Mouse (Mus musculus) CH12.LX (cell line): ENCODE results near the gene Gm40193. TPM values are rescaled to one million over a fixed set of nuclear protein-coding genes. Genes with fewer than 3 reads are reported as not detected.

Source experiments
- DNase-seq: peaks from one replicate; pipeline ENCODE4 v3.0.0-alpha.2; 2013; ENCODE audit errors: extremely low read depth
- H3K27ac ChIP-seq: 2 replicates; pipeline ENCODE4 v1.5.1; 2012; ENCODE audit warnings: low read depth, mild to moderate bottlenecking, control low read depth, moderate library complexity; ENCODE audit not compliant: insufficient read depth
- H3K27me3 ChIP-seq: replicated peaks from 2 replicates; pipeline ENCODE3; 2012; ENCODE audit warnings: inconsistent platforms
- H3K36me3 ChIP-seq, 2 experiments: replicated peaks in 1 of 2; 2 replicates each; pipeline versions ENCODE3 to v1.6.1; 2012; ENCODE audit warnings: inconsistent platforms in 1 of 2, low read length in 1 of 2, mild to moderate bottlenecking in 1 of 2, mixed read lengths in 1 of 2, moderate library complexity in 1 of 2; ENCODE audit not compliant: control insufficient read depth in 1 of 2, insufficient read depth in 1 of 2
- H3K4me1 ChIP-seq, 2 experiments: 2 replicates each; pipeline ENCODE4 v1.6.1; 2012; ENCODE audit warnings: inconsistent platforms in 1 of 2, moderate library complexity in 1 of 2; ENCODE audit not compliant: insufficient read depth in 2 of 2, control insufficient read depth in 1 of 2
- H3K4me2 ChIP-seq: 2 replicates; pipeline ENCODE4 v1.6.1; 2012; ENCODE audit warnings: low read depth, mild to moderate bottlenecking, control low read depth; ENCODE audit not compliant: poor library complexity, insufficient read depth, severe bottlenecking
- H3K4me3 ChIP-seq, 3 experiments: fragments of 150-350 bp in 1 of 3; sonication (generic) in 1 of 3; replicated peaks in 1 of 3; 2 replicates each; pipeline versions ENCODE3 to v1.5.1; 2011 to 2012; ENCODE audit warnings: low read depth in 2 of 3, low read length in 2 of 3, mild to moderate bottlenecking in 2 of 3, moderate library complexity in 2 of 3, control low read depth in 1 of 3, improper control_type of control experiment in 1 of 3, inconsistent platforms in 1 of 3, mixed read lengths in 1 of 3; ENCODE audit not compliant: poor library complexity in 1 of 3
- H3K79me2 ChIP-seq: replicated peaks from 2 replicates; pipeline ENCODE4 v1.6.1; 2012; ENCODE audit warnings: mild to moderate bottlenecking, moderate library complexity; ENCODE audit not compliant: control insufficient read depth, poor library complexity, insufficient read depth, severe bottlenecking; ENCODE audit errors: extremely low read depth
- H3K9ac ChIP-seq: 2 replicates; pipeline ENCODE4 v1.6.1; 2012; ENCODE audit warnings: low read depth, mild to moderate bottlenecking, control low read depth, moderate library complexity; ENCODE audit not compliant: insufficient read depth
- H3K9me3 ChIP-seq: replicated peaks from 2 replicates; pipeline ENCODE3; 2012; ENCODE audit warnings: low read length, inconsistent platforms, mixed read lengths
- BHLHE40 ChIP-seq: IDR thresholded peaks from 2 replicates; pipeline ENCODE4 v1.6.1; 2011; ENCODE audit warnings: mild to moderate bottlenecking, low read depth, low read length, improper control_type of control experiment
- CHD1 ChIP-seq: IDR thresholded peaks from 2 replicates; pipeline ENCODE4 v1.6.1; 2012; ENCODE audit warnings: low read depth, low read length, improper control_type of control experiment, inconsistent platforms
- CHD2 ChIP-seq: IDR thresholded peaks from 2 replicates; pipeline ENCODE4 v1.6.1; 2011; ENCODE audit warnings: low read length, improper control_type of control experiment
- E2F4 ChIP-seq: IDR thresholded peaks from 2 replicates; pipeline ENCODE4 v1.6.1; 2011; ENCODE audit warnings: low read depth, low read length, improper control_type of control experiment; ENCODE audit not compliant: insufficient replicate concordance
- HCFC1 ChIP-seq: IDR thresholded peaks from 2 replicates; pipeline ENCODE4 v1.6.1; 2012; ENCODE audit warnings: low read depth, mild to moderate bottlenecking, inconsistent platforms, low read length, improper control_type of control experiment
- JUN ChIP-seq: IDR thresholded peaks from 2 replicates; pipeline ENCODE4 v1.6.1; 2011; ENCODE audit warnings: low read depth, mild to moderate bottlenecking, low read length, improper control_type of control experiment, moderate library complexity; ENCODE audit not compliant: insufficient read depth
- KAT2A ChIP-seq: IDR thresholded peaks from 2 replicates; pipeline ENCODE4 v1.6.1; 2012; ENCODE audit warnings: low read length, improper control_type of control experiment, inconsistent platforms; ENCODE audit not compliant: insufficient replicate concordance
- MAFK ChIP-seq: IDR thresholded peaks from 2 replicates; pipeline ENCODE4 v1.6.1; 2011; ENCODE audit warnings: low read length, improper control_type of control experiment; ENCODE audit not compliant: insufficient replicate concordance
- MAX ChIP-seq: IDR thresholded peaks from 2 replicates; pipeline ENCODE4 v1.6.1; 2011; ENCODE audit warnings: low read length, improper control_type of control experiment
- MAZ ChIP-seq: IDR thresholded peaks from 2 replicates; pipeline ENCODE4 v1.6.1; 2012; ENCODE audit warnings: low read depth, mild to moderate bottlenecking, inconsistent platforms, low read length, improper control_type of control experiment, moderate library complexity
- MYC ChIP-seq: IDR thresholded peaks from 2 replicates; pipeline ENCODE4 v1.6.1; 2011; ENCODE audit warnings: low read depth, mild to moderate bottlenecking, improper control_type of control experiment, low read length
- NRF1 ChIP-seq: IDR thresholded peaks from 2 replicates; pipeline ENCODE4 v1.6.1; 2014; ENCODE audit warnings: low read depth, mild to moderate bottlenecking, inconsistent platforms, low read length, improper control_type of control experiment, moderate library complexity
- POLR2A ChIP-seq: IDR thresholded peaks from 2 replicates; pipeline ENCODE4 v1.6.1; 2011; ENCODE audit warnings: low read depth, mild to moderate bottlenecking, improper control_type of control experiment, low read length
- POLR2AphosphoS2 ChIP-seq: IDR thresholded peaks from 2 replicates; pipeline ENCODE4 v1.6.1; 2011; ENCODE audit warnings: low read depth, low read length, improper control_type of control experiment
- RCOR1 ChIP-seq: conservative IDR thresholded peaks from 2 replicates; pipeline ENCODE4 v1.6.1; 2012; ENCODE audit warnings: low read depth, mild to moderate bottlenecking, inconsistent platforms, low read length, improper control_type of control experiment
- SIN3A ChIP-seq: IDR thresholded peaks from 2 replicates; pipeline ENCODE4 v1.6.1; 2012; ENCODE audit warnings: low read length, improper control_type of control experiment, inconsistent platforms
- SMC3 ChIP-seq: IDR thresholded peaks from 2 replicates; pipeline ENCODE4 v1.6.1; 2011; ENCODE audit warnings: low read depth, low read length, improper control_type of control experiment
- TBP ChIP-seq: conservative IDR thresholded peaks from 2 replicates; pipeline ENCODE4 v1.6.1; 2011; ENCODE audit warnings: low read depth, low read length, improper control_type of control experiment
- USF1 ChIP-seq: IDR thresholded peaks from 2 replicates; pipeline ENCODE4 v1.6.1; 2014; ENCODE audit warnings: low read depth, mild to moderate bottlenecking, inconsistent platforms, low read length, improper control_type of control experiment
- USF2 ChIP-seq: conservative IDR thresholded peaks from 2 replicates; pipeline ENCODE4 v1.6.1; 2011; ENCODE audit warnings: low read depth, low read length, improper control_type of control experiment
- ZC3H11A ChIP-seq: IDR thresholded peaks from 2 replicates; pipeline ENCODE4 v1.6.1; 2012; ENCODE audit warnings: low read depth, mild to moderate bottlenecking, inconsistent platforms, low read length, improper control_type of control experiment
- ZMIZ1 ChIP-seq: IDR thresholded peaks from 2 replicates; pipeline ENCODE4 v1.6.1; 2012; ENCODE audit warnings: low read depth, mild to moderate bottlenecking, inconsistent platforms, low read length, improper control_type of control experiment
- ZNF384 ChIP-seq: IDR thresholded peaks from 2 replicates; pipeline ENCODE4 v1.6.1; 2012; ENCODE audit warnings: low read depth, low read length, improper control_type of control experiment, inconsistent platforms
- dilution Hi-C: fragments of 300-500 bp; cut with MboI; formaldehyde crosslinking; loops from 2 replicates; pipeline ENCODE4 v1.14.3; 2020; ENCODE audit warnings: low sequenced_read_pairs; ENCODE audit not compliant: extremely low pct_unique_long_range_greater_than_20kb, extremely low pct_ligation_motif_present
- in situ Hi-C: fragments of 300-500 bp; cut with MboI; formaldehyde crosslinking; loops from 3 replicates; pipeline ENCODE4 v1.14.3; 2019; ENCODE audit warnings: low sequenced_read_pairs, low pct_ligation_motif_present, low pct_unique_long_range_greater_than_20kb, mixed read lengths
- polyA plus RNA-seq: library from polyadenylated mRNA; unstranded; fragments of >175 nt; gene quantifications from 2 replicates; pipeline ENCODE4 v1.2.1, GENCODE M21; 2012; ENCODE audit warnings: low read depth; ENCODE audit not compliant: insufficient read length
- total RNA-seq, 2 experiments: library from RNA; depleted of rRNA; stranded (reverse); fragments of 300-350 nt in 1 of 2; fragments of >200 nt in 1 of 2; gene quantifications; 2 replicates each; pipeline ENCODE4 v1.2.3; 2012 to 2014

The Gm40193 gene
- total and polyA plus RNA-seq, 3 experiments = not detected

DNA sequence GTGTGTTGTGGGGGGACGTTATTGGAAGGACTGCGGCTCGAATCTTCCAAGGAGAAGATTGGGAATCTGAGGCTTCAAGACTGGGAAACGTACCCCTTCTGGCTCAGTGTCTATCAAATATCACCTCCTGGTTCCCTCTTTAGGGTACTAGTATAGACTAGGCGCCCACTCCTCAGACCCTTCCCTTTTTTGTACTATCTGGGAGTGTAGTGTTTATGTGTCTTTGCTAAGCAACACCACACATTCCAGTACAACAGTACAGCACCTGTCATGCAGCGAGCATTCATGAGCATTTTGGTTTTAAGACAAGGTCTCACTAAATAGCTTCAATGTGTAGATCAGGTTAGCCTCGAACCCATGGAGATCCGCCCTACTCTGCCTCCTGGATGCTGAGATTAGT, 18.8 kb upstream of the Gm40193 start:
- H3K27ac ChIP-seq = no peak overlapping the region
- no peak for TF ChIP-seq HCFC1
- TF ChIP-seq USF1 = no peak
- TF ChIP-seq ZMIZ1 = no peak
- no peak for TF ChIP-seq MAFK
- TF ChIP-seq KAT2A = no peak
- TF ChIP-seq CHD1 = no peak
- TF ChIP-seq POLR2A = no peak
- TF ChIP-seq, all 38 proteins: peak for 0
- no peak overlapping the region for H3K4me2 ChIP-seq
- no peak overlapping the region for H3K4me3 ChIP-seq
- peaks cover 0 to 47% of the 10 kb centered on the region in 2 experiments for H3K36me3 ChIP-seq
- no peaks in the 10 kb centered on the region for H3K79me2 ChIP-seq
- H3K9ac ChIP-seq = no peak overlapping the region
- H3K4me1 ChIP-seq = no peaks in the 10 kb centered on the region
- H3K9me3 ChIP-seq = no peaks in the 10 kb centered on the region
- in situ Hi-C loops = no loop called here
- dilution Hi-C loops = no loop called here
- DNase-seq = no peak
- H3K27me3 ChIP-seq = no peaks in the 10 kb centered on the region

DNA sequence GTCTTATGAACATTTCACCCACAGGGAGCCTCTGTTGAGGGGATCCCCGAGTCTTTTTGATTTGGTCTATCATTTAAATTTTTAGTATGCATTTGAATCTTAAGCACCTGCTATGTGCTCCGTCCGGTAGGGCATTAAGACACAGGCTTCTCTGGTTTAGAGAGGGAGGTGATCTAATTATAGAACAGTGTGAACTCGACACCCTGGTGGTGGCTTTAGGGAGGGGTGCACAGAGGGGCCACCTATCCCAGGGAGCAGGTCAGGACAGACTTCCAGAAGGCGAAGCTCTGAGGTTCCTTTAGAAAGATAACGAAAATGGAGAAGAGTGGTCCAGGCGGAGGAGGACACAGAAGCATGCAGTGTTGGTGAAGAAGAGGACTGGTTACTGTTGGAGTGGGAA, 11.8 kb upstream of the Gm40193 start:
- no peaks in the 10 kb centered on the region for H3K79me2 ChIP-seq
- peaks cover 0 to 12% of the 10 kb centered on the region in 2 experiments for H3K36me3 ChIP-seq
- H3K4me3 ChIP-seq = no peak overlapping the region
- H3K4me1 ChIP-seq = peaks cover 0 to 9% of the 10 kb centered on the region in 2 experiments; a peak in 2 of 4 replicates
- H3K4me2 ChIP-seq = no peak overlapping the region
- dilution Hi-C loops = no loop called here
- H3K27me3 ChIP-seq = no peaks in the 10 kb centered on the region
- no peak overlapping the region for H3K9ac ChIP-seq
- H3K9me3 ChIP-seq = no peaks in the 10 kb centered on the region
- DNase-seq = no peak
- H3K27ac ChIP-seq = no peak overlapping the region
- in situ Hi-C loops = no loop called here
- TF ChIP-seq SMC3 = no peak
- TF ChIP-seq MAZ = no peak
- TF ChIP-seq SIN3A = no peak
- TF ChIP-seq MAX = no peak

DNA sequence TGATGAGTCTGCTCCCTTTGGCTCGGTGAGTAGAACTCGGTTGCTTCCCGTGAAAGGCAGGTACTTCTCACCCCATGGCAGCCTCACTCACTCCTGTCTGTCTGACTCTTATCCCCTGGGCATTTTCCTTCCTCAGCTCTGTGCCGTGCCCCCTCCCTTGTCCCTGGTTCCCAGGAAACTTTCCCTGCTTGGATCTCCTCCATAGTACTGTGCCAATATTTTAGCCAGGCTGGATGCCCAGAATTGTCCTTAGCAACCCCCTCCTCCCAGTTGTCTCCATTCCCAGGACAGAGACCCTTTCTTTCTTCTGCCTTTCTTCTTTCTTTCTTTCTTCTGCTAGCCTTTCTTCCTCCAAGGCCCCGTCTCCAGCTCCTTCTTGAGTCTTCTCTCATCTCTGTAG, 8.7 kb upstream of the Gm40193 start:
- Histone ChIP-seq H3K4me1 (peaks cover 0 to 16% of the 10 kb centered on the region in 2 experiments; a peak in 2 of 4 replicates), H3K4me3 (no peak overlapping the region), H3K27me3 (no peaks in the 10 kb centered on the region), H3K9me3 (no peaks in the 10 kb centered on the region), H3K79me2 (no peaks in the 10 kb centered on the region), H3K27ac (no peak overlapping the region), H3K36me3 (peaks cover 0 to 9% of the 10 kb centered on the region in 2 experiments), H3K4me2 (no peak overlapping the region), H3K9ac (no peak overlapping the region)
- no peak for TF ChIP-seq ZC3H11A
- TF ChIP-seq SIN3A = no peak
- no peak for TF ChIP-seq MAFK
- TF ChIP-seq ZNF384 = no peak
- no peak for TF ChIP-seq POLR2AphosphoS2
- TF ChIP-seq TBP = no peak
- no peak for TF ChIP-seq BHLHE40
- TF ChIP-seq RCOR1 = no peak
- TF ChIP-seq CHD2 = no peak
- TF ChIP-seq SMC3 = no peak
- TF ChIP-seq JUN = no peak
- TF ChIP-seq KAT2A = no peak
- no peak for TF ChIP-seq MAX
- TF ChIP-seq E2F4 = no peak
- TF ChIP-seq MYC = no peak
- no peak for TF ChIP-seq NRF1
- no peak for TF ChIP-seq USF2
- no peak for TF ChIP-seq USF1
- in situ Hi-C loops = no loop called here
- dilution Hi-C loops = no loop called here
- DNase-seq = no peak
